In genomic region chr16:43330206-43330605, GRCm38 (mm10) we compare ENCODE assay signal across 27 mouse cellular contexts.
"Had no signal": no experiment of that assay in that cellular context is flagged by ENCODE, and none has a peak within 500 bp of the region (broad histone marks: within the 10 kb centered on the region; RNA-seq: fewer than 3 reads in every experiment).

No protein-coding gene starts in this region.

- DNase-seq: cerebellum, adult 2 months; cerebellum, adult 8-10 months; cerebellum, adult 9-10 months; cerebellum, adult 9-11 months; cerebellum, postnatal 10 days; cerebellum, postnatal 14 days; cerebellum, postnatal 25 days; cerebellum, postnatal 36 days; embryo, embryonic 11 days; forebrain, postnatal 0 days; gastrocnemius, postnatal 10 days; gastrocnemius, postnatal 14 days; gastrocnemius, postnatal 25 days; gastrocnemius, postnatal 36 days; heart, adult 18-20 months; heart, adult 2 months had no signal

- H3K36me3 ChIP-seq: embryonic facial prominence, embryonic 10.5 days; embryonic facial prominence, embryonic 12.5 days; embryonic facial prominence, embryonic 13.5 days; embryonic facial prominence, embryonic 15.5 days; forebrain, embryonic 10.5 days; forebrain, embryonic 12.5 days; forebrain, embryonic 15.5 days had no signal

- H3K4me2 ChIP-seq: embryonic facial prominence, embryonic 12.5 days; embryonic facial prominence, embryonic 13.5 days; embryonic facial prominence, embryonic 15.5 days; forebrain, embryonic 12.5 days; forebrain, embryonic 13.5 days; forebrain, embryonic 15.5 days had no signal

- ATAC-seq: forebrain, embryonic 13.5 days; forebrain, embryonic 14.5 days; forebrain, embryonic 15.5 days; forebrain, embryonic 16.5 days; forebrain, postnatal 0 days had no signal

- H3K9ac ChIP-seq: embryonic facial prominence, embryonic 12.5 days; embryonic facial prominence, embryonic 13.5 days; embryonic facial prominence, embryonic 15.5 days; forebrain, embryonic 12.5 days; forebrain, embryonic 13.5 days; forebrain, embryonic 15.5 days; forebrain, postnatal 0 days had no signal

- H3K27ac ChIP-seq: embryonic facial prominence, embryonic 10.5 days; embryonic facial prominence, embryonic 12.5 days; embryonic facial prominence, embryonic 13.5 days; embryonic facial prominence, embryonic 15.5 days; forebrain, embryonic 10.5 days; forebrain, embryonic 12.5 days; forebrain, embryonic 13.5 days; forebrain, embryonic 15.5 days; heart, adult 2 months had no signal

- H3K27me3 ChIP-seq: embryonic facial prominence, embryonic 12.5 days; embryonic facial prominence, embryonic 13.5 days; embryonic facial prominence, embryonic 15.5 days; forebrain, embryonic 12.5 days; forebrain, embryonic 13.5 days; forebrain, embryonic 15.5 days had no signal

- H3K9me3 ChIP-seq: embryonic facial prominence, embryonic 10.5 days; embryonic facial prominence, embryonic 12.5 days; embryonic facial prominence, embryonic 13.5 days; embryonic facial prominence, embryonic 15.5 days; forebrain, embryonic 10.5 days; forebrain, embryonic 12.5 days; forebrain, embryonic 13.5 days; forebrain, embryonic 15.5 days had no signal

- H3K4me1 ChIP-seq: embryonic facial prominence, embryonic 12.5 days; embryonic facial prominence, embryonic 15.5 days had no signal

- H3K4me3 ChIP-seq: embryonic facial prominence, embryonic 10.5 days; embryonic facial prominence, embryonic 12.5 days; embryonic facial prominence, embryonic 13.5 days; embryonic facial prominence, embryonic 15.5 days; erythroblast, embryonic 14.5 days; forebrain, embryonic 10.5 days; forebrain, embryonic 12.5 days; forebrain, embryonic 13.5 days; forebrain, embryonic 15.5 days; heart, adult 2 months had no signal
